Mouse (Mus musculus) gastrocnemius, postnatal 10 days (tissue): ENCODE results near the gene Gm765. TPM values are rescaled to one million over a fixed set of nuclear protein-coding genes. Genes with fewer than 3 reads are reported as not detected.

Experiments
- DNase-seq: peaks from one replicate; pipeline ENCODE4 v3.0.0; 2021; ENCODE audit warnings: mixed read lengths
- long read RNA-seq, 2 experiments: library from polyadenylated mRNA; stranded (forward); transcript quantifications; one replicate each; pipeline ENCODE4 v2.0.0; 2021
- total RNA-seq, 2 experiments: library from RNA; stranded (reverse); gene quantifications; 2 replicates each; pipeline ENCODE4 v1.2.3; 2021

Gene Gm765
- total RNA-seq: under 1 TPM; 0.12 to 0.27 TPM
- long read RNA-seq, experiment 1: 0 reads
- long read RNA-seq, experiment 2: 0 reads

DNA sequence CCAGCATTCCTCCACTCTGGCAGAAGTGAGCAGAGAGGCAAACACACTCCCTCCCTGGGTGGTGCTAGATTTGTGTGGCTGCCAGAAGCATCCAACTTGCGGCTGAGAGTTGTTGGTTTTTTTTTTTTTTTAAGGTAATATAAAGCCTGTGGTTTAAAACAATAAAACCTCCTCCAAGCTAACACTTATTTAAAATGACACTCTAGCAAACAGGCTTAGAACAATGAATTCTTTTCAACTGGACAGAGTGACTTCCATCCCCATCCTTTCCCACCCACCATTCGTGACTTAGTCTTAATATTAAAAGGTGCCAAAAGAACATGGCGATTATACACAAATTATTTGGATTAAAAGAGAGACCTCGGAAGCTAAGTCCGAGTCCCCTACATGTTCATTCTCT lies at the start of gene Gm765:
Gene Gm765 (minus strand): TSS at position 101 of the 400 bp plus-strand sequence.
- no peak for DNase-seq

DNA sequence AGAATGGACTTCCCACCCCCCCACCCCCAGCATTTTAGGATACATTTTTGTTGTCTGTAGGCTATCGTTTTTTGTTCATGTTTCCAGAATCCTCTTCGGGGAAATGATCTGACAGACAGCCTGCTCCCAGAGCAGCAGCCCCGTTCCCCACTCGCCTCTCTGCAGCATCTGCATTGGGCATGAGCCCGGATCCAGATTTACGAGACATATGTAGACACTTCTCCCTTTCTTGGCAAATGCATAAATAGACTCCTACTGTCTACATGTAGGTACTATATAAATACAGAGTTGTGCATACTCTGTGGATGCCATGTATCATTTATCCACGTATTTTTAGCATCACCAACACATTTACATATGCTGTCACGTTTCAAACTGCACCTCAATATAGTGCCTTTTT lies 42.9 kb upstream of the Gm765 start:
- no peak for DNase-seq

DNA sequence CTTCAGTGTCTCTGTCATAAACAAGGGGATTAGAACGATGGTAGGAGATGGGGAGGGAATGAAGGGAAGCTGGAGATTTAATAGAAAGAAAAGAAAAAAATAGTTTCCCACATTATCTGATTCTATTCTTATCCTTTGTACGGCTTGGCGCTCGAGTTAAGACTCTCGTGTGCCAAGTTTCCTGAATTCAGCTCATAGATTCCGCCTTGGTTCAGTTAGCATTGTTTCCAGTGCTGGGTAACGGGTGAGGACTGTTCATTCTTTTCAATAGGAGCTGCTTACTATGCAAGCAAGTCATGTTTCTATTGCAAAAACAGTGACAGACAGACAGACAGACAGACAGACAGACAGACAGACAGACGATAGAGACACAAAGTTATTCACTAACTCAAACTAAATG lies 41.9 kb upstream of the Gm765 start:
- no peak for DNase-seq

DNA sequence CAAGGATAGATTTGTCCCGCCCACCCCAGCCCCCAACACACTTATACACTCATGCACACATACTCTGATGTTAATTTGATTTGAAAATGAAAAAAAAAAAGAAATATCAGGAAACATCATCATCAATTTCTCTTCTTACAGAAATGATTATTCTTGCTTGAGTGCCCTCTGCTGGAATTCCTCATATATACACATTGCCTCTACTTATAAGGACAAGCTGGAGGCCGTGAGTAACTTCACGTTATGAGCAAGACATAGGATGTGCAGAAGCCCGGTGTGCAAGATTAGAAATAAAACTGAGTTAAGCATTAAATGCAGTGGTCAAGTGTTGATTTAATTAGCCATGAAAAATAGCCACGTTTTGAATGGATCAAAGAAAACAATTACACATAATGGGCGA lies 40.9 kb upstream of the Gm765 start:
- DNase-seq: no peak

DNA sequence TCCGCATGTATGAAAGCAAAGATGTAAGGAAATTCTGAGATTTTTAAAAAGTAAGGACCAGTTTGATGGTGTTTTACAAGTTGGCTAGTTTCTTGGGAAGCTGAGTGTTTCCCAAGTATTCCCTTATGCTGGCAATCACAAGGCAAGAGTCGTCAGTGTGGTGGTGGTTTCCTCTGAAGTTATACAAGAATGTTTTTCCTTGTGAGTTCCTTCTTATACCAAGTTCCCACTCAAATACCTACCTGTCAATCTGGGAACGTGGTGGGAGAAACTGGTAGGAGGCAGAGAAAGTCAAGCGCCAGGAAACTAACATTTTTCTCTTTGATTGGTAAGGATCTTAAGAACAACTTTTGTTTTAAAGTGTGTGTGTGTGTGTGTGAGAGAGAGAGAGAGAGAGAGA lies 23.6 kb upstream of the Gm765 start:
- DNase-seq: no peak

DNA sequence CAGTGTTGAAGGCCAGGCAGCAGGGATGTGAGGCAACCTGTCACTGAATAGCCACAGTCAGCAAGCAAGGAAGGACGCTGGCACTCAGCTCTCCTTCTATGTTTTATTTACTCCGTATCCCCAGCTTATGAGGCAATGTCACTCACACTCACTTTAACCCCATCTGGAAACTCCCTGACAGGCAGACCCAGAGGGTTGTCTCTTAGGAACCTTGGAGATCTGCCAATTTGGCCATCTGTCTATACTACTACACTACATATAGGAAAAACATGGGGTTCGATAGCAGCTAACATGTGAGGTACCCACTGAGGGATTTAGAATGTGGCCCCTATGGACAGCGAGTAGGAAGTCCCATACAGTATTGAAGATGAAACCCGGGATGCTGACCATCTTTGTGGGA lies 12.7 kb upstream of the Gm765 start:
- no peak for DNase-seq

DNA sequence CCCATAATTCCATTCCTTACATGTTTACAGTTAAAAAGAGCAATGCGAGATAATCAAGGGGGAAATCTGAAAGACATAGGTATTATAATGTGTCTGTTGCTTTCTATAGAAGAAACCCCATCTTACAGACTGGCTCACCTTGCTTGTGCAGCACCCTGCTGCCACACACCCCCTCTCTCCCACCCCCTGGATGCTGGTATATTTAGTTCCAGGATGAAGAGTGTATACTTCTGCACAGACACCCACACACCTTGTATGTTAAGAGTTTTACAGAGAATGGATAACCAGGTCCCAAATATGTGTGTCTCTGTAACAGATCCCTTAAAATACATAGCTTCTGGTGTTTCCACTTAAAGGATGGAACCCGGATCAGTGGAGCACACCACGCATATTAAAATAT lies 10.7 kb upstream of the Gm765 start:
- no peak for DNase-seq

DNA sequence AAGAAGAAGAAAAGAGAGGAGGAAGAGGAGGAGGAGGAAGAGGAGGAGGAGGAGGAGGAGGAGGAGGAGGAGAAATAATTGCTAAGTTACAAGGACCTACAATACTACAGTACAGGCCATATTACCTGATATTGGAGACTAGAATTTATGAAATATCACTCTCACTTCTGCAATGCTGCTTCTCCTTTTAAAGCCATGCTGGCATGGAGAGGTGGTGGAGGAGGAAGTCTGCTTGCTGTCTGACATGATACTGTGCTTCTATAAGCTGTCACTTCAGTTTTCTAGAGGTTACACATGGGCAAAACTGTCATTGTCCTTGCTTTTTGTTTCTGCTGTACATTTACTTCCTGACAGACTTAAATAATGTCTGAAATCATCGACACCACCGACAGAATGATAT lies 9.8 kb downstream of the Gm765 start:
- no peak for DNase-seq

DNA sequence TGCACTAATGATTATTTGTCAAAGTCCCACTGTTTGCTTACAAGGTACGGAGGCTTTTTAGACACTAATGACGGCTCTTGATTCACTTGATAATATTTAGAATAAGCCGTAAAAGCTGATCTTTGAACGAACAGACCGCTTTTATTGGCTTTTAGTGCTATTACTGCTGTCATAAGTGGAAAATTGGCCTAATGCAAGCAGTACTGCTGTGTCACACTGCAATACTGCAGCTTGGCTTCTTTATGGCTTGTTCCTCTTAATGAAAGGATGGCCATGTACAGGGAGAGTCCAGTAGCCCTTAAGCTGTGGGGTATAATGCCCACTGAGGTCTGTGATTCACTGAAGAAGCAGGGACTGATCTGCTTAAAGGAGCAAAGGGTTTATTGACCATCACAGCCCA lies 30.9 kb downstream of the Gm765 start:
- DNase-seq: no peak

DNA sequence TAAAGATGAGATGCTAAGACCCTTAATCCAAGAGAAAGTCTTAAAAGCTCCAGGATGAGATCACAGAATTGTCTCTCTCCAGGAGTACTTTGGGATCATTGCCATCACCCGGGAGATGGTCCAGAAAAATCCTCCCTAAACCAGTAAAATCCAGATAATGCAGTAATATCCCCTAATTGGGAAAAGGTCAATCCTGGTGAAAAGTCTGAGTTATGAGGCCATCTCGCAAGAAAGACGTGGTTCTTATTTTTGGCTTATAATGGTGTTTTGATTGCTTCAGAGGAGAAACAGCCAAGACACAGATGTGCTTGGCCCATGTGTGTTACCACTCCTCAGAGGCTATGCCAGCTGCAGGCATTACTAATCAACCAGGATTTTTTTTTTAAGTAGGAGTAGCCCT lies 34.9 kb downstream of the Gm765 start:
- peak; percentile 59 for DNase-seq

DNA sequence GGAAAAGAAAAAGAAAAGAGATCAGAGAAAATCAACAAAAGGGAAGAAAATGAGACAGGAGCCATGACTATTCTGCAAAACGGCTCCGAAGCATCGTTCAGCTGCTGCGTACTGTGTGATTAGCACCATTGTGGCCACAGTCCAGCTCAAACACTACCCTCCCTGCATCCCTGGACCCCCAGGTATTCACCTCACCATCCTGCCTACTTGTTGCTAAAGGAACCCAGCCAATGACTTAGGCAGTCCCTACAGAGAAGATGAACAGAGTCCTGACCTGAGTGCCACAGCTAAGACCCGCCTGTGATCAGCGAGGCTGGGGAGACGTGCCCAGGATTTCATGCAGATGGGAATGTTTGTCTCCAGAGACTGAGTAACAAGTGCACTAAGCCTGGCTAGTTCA lies 35.4 kb downstream of the Gm765 start:
- DNase-seq: peak; percentile 7

DNA sequence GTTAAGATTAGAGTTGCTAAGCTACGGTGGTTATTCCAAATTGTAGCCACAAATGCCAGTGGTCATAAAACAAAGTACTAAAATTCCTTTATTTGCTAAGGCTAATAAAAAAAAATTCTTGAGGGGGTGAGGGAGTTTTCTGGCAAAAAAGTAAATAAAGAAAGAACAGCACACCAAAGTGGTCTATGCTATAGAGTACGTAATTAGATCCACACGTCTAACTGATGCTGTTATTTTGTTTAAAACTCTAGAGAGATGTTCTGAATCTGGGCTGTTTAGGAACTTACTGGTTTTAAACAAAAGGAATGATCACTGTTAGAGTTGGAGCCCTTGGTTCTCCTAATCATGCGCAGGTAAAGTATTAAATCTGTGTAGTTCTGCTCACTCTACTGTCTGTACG lies 50.5 kb downstream of the Gm765 start:
- DNase-seq: no peak

DNA sequence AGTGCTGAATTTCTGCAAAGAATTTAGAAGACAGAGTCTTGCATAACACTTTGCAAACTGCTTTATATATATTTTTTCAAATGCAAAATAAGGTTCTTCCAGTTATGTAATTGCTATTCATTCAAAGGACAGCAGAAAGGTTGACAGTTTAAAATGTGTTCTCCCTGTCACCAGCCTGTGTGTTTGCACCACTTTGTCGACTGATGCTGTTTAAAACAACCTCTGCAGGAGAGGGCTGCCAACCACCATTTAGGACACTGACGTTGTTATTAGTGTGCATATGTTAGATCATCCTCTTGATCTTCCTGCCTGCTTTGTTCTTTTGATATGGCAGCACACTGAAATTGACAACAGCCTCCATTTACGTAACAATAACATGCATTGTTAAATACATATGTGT lies 54.2 kb downstream of the Gm765 start:
- no peak for DNase-seq

DNA sequence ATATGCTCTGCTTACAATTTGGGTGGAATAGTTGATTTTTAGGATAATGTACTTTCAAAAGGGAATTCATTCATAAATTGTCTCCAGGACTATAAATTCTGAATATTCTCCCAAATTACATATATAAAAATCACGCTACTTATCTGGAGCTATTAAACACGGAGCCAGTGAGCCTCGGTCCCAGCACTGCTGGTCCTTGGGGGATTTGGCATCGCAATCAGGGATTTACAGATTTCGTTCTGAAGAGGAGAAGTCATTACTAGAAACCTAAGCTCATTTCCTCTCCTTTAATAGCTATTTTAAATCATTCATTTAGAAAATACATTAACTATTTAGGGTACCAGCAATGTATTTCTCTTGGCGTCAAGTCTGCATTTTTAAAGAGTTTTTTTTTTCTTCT lies 55.0 kb downstream of the Gm765 start:
- DNase-seq: no peak

DNA sequence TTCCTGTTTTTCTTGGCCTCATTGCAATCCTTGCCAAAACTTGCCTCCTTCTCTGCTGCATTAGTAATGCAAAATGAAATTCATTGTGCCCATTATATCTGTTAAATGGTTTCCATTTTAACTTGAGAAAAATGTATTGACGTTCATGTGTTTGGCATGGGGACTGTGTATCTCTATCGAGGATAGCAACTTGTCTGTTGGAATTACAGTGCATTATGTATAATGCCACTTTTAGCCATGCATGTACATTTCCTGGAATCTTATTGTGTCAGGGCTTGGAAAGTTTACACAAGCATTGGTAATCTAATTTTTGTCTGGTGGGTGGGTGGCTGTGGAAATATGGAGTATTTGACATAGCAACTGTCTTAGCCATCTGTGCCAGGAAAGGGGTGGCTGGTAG lies 57.4 kb downstream of the Gm765 start:
- DNase-seq: no peak

DNA sequence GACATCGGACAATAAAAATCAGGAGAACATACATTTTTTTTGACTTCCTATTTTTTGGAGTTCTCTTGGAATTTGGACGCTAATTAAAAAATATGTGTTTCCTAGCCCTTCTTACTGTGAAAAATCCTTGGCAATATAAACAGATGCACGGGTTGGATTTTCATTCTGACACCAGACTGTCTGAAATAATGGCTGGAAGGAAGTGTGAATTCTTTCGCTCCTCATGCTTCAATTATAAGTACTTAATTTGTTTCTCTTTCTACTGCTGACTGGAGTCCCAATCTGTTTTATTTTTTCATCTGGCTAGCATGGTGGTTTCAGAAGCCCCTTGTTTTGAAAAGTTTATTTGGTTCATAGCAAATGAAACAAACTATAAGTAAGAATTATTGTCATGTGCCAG lies 59.8 kb downstream of the Gm765 start:
- no peak for DNase-seq

DNA sequence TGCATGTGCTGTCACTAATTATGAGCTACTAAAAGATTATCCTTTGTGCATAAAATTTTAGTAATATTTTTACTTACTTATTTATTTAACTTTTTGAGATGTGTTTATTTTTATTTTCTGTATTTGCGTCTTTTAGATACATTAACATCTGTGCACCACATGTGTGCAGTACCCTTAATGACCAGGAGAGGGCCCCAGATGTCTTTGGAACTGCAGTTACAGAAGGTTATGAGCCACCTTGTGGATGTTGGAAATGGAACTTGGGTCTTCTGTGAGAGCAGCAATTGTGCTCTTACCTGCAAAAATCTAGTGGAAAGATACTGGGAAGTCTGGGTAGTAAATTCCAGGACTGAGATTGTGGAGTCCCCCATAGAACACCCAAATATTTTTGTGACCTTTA lies 71.0 kb downstream of the Gm765 start:
- peak; percentile 66 for DNase-seq

DNA sequence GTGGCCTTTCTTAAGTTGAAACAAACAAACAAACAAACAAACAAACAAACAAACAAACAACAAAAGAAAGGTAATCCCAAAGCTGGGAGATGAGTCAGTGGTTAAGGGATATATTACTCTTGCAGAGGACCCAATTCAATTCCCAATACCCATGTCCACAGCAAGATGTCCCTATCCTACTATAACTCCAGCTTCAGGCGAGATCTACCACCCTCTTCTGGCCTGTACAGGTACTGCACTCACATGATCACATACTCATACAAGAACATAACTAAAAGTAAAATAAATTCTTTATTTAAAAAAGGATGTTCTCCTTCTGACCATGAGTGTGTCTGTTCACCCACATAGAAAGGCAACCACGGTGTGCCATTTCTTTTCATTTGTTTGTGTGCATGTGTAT lies 79.6 kb downstream of the Gm765 start:
- no peak for DNase-seq

DNA sequence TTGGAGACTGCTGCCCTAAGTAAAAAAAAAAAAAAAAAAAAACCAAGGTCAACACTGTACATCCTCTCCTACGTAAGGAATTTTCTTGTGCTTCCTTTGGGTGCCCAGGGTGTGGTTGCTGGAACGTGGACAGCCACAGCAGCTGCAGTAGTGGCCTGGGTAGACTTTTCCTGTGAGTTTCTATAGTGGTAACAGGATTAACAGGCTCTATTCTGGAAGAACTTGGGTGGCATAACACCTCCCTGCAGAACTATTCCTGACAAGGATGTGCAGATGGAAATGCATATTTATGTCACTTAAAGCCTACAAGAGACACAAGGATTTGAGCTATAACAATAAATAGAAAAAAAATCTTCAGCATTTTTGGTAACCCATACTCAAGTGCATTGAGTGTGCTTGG lies 83.5 kb downstream of the Gm765 start:
- no peak for DNase-seq

DNA sequence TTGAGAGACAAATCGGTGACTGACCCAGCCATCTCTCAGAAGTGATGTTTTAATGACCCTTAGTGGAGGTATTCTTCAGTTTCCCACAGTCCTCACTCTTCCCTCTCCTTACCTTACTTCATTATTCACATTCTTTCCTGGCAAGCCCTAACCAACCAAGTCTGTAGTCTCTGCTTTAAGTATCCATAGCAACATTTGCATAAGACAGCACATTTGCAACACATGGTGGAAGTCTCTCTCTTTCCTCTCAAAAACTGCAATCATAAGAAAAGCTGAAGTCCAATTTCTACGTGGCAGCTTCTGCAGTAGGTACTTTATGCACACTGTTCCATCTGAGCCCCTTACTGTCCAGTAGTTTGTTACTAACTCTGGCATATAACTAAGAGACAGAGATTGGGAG lies 96.1 kb downstream of the Gm765 start:
- DNase-seq: no peak

DNA sequence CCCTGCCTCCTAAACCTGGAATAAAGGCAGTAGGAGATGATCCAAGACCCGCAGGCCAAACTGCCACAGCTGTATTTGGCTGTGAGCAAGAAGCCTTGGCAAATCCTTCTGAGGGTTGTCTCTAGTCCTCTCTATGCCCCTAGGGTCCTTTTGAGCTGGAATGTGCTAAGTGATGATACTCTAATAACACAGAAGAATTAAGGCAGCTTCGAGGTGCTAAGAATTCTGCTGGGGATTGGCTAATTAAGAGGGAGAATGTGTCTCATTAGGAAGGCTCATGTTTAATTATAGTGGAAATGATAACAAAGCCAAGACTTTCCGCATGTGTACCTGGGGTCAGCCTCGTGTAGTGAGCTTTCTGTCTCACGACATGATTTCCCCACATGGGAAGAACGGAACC lies 99.4 kb downstream of the Gm765 start:
- no peak for DNase-seq

DNA sequence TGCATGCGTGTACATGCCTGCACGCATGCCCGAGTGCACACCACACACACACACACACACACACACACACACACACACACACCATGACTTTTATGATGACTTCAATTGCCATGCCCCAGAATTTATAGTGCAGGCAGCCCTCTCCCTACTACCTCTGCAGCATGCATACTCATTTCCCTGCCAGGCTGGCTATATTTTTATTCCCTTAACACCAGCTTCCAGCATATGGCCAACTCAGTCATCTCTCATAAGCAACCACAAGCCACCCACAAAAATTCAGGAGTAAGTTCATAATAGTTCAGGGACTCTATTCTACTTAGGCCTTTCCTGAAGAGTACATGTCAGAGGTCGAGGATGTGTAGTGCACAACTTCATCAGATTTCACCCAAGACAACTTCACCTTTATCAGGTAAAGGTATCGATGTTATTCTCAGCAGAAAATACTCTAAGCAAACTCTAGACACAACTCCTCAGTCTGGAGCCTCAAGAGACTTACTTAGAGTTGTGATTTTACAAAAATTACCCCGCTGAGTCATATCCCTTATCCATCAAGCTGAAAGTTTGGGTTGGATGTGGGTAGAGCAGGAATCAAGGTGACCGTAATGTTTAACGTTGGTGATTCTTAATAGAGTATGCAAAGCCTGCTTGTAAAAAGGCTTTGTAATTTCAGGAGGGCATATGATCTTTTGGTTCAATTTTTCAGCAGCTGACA lies 101.8 kb downstream of the Gm765 start:
- DNase-seq: no peak

DNA sequence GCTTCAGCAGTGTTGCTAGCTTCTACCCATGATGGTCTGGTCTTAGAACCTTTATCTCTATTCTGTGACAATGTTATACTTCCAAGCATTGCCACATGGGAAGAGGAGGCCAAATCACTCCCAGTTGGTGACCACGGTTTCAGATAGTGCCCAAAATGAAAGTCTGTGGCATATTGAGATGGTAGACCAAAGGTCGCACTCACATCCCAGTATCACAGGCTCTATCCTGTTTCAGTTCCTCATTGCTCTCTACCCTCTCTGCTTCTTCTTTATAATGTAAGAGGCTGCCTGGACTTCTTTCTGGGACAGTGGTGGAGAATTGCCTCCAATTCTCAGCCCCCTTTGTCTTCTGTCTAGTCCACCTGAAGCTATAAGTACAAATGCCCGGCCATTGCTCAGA lies 108.5 kb downstream of the Gm765 start:
- no peak for DNase-seq

DNA sequence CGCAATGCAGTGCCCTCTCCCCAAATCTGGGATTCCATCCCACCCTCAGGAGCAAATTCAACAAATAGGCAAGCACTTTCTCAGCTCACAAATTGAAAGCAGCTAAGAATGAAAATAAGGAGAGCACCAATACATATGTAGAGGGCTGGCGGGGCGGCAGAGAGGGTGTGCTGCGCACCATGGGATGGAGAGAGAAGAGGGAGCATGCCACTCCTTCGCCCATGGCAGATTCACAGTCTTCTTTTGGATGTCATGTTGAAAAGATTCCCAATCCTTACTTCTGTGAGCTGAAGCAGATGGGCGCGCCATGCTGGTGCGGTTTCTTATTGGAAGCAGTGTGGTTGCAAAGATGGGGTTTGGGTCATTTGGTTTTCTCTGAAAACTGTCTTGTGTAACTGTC lies 118.6 kb downstream of the Gm765 start:
- no peak for DNase-seq

DNA sequence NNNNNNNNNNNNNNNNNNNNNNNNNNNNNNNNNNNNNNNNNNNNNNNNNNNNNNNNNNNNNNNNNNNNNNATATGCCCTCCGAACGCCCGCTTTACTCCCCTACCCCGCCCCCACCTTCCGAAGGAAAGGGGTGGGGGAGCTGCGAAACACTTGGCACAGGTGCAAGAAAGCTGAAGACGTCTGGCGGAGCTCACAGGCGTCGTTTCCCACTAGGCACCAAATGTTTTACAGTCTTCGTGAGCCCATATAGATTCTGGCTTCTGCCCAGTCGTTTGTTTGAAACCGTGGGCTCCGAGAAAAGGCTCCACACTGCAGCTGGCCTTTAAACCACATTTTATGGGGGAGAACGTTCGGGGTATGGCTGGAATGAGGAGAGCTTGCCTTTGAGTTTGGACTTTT lies 120.6 kb downstream of the Gm765 start:
- no peak for DNase-seq
